Mouse (Mus musculus): ENCODE measurements around the gene Tuba3b. TPM values are rescaled to one million over a fixed set of nuclear protein-coding genes. Genes with fewer than 3 reads are reported as not detected.

The Tuba3b gene
- polyA plus RNA-seq, 1 experiment from 2014 or later = not detected

Other genes starting within 250 kb of the Tuba3b start
- gene Lmntd1, start 1.4 kb upstream of the Tuba3b start, polyA plus RNA-seq (2014; fragmentation: Nextera tagmentation; extraction: Ambion mirVana) = 0.95 and 1.3 TPM in 2 replicates
- 5.0 and 5.6 TPM in 2 replicates for gene Rassf8, start 131.0 kb downstream of the Tuba3b start, polyA plus RNA-seq (2014; fragmentation: Nextera tagmentation; extraction: Ambion mirVana)
- 5.2 and 5.5 TPM in 2 replicates for gene Bhlhe41, start 249.8 kb downstream of the Tuba3b start, polyA plus RNA-seq (2014; fragmentation: Nextera tagmentation; extraction: Ambion mirVana)